Comparison of ENCODE assay signal across 9 mouse cellular contexts in genomic region chr17:56304718-56305117, GRCm38 (mm10). TPM values are rescaled to one million over a fixed set of nuclear protein-coding genes. Genes with fewer than 3 reads are reported as not detected.
DNase-seq lines count a peak whose midpoint lies in the region; ATAC-seq and TF ChIP-seq lines count a peak whose summit lies in the region.
"Had no signal": no experiment of that assay in that cellular context is flagged by ENCODE, and none has a peak within 500 bp of the region (broad histone marks: within the 10 kb centered on the region; RNA-seq: fewer than 3 reads in every experiment).

No protein-coding gene starts in this region.

- no peaks in the 10 kb centered on the region for H3K27me3 ChIP-seq in kidney, embryonic 15.5 days
- H3K27me3 ChIP-seq in hindbrain, postnatal 0 days (ENCODE audit: insufficient read depth, low read length), result no peaks in the 10 kb centered on the region
- no peaks in the 10 kb centered on the region for H3K27me3 ChIP-seq in midbrain, embryonic 16.5 days (ENCODE audit: control insufficient read depth, insufficient read depth, low read depth, low read length)

- H3K4me1 ChIP-seq in kidney, embryonic 15.5 days, result peaks cover 66% of the 10 kb centered on the region
- no peaks in the 10 kb centered on the region for H3K4me1 ChIP-seq in cortical plate, adult 2 months (ENCODE audit: control insufficient read depth, insufficient read depth, low read length)
- no peaks in the 10 kb centered on the region; the same call in 1 of the 2 replicates for H3K4me1 ChIP-seq in hindbrain, postnatal 0 days (ENCODE audit: insufficient read depth, low read length)
- H3K4me1 ChIP-seq in midbrain, embryonic 16.5 days (ENCODE audit: control insufficient read depth, insufficient read depth, low read length), result peaks cover 8% of the 10 kb centered on the region; the same call in 1 of the 2 replicates

- peaks cover 43% of the 10 kb centered on the region for H3K36me3 ChIP-seq in kidney, embryonic 15.5 days
- H3K36me3 ChIP-seq in hindbrain, postnatal 0 days (ENCODE audit: insufficient read depth, low read length), result no peaks in the 10 kb centered on the region
- no peaks in the 10 kb centered on the region for H3K36me3 ChIP-seq in midbrain, embryonic 16.5 days (ENCODE audit: control insufficient read depth, insufficient read depth, low read length)

- ATAC-seq in kidney, embryonic 15.5 days (replicated peaks; ENCODE audit: low FRiP score), result no peak
- no peak for ATAC-seq in hindbrain, postnatal 0 days
- ATAC-seq in midbrain, embryonic 16.5 days, result 0 out of 2 replicates have a peak, but pooled peaks have one; percentile 12

- DNase-seq in kidney, adult 11 months, result no peak
- no peak for DNase-seq in hindbrain, postnatal 0 days (ENCODE audit: low spot score)
- DNase-seq in ovary, postnatal 10 days (ENCODE audit: low spot score), result no peak
- DNase-seq in cerebellum, postnatal 25 days, result no peak
- DNase-seq in urinary bladder, postnatal 4 days (ENCODE audit: low spot score in 2 of 2), result no peak

- no peak for TF ChIP-seq POLR2A in cortical plate, adult 2 months (IDR thresholded peaks at IDR 0.05; ENCODE audit: extremely low read depth, insufficient read depth, low read length)

- H3K9me3 ChIP-seq in kidney, embryonic 15.5 days (replicated peaks), result no peaks in the 10 kb centered on the region
- H3K9me3 ChIP-seq in hindbrain, postnatal 0 days (ENCODE audit: low read length), result no peaks in the 10 kb centered on the region
- no peaks in the 10 kb centered on the region for H3K9me3 ChIP-seq in midbrain, embryonic 16.5 days (replicated peaks; ENCODE audit: control insufficient read depth, low read length, poor library complexity, severe bottlenecking)

- peak overlapping the region; percentile 79 for H3K9ac ChIP-seq in kidney, embryonic 15.5 days
- peak overlapping the region; percentile 41; the same call in 1 of the 2 replicates for H3K9ac ChIP-seq in hindbrain, postnatal 0 days (replicated peaks; ENCODE audit: low read length)
- H3K9ac ChIP-seq in midbrain, embryonic 16.5 days (ENCODE audit: low read depth, low read length), result peak overlapping the region; percentile 67; the same call in 1 of the 2 replicates

- H3K27ac ChIP-seq in kidney, embryonic 15.5 days, result peak overlapping the region; percentile 98
- no peak overlapping the region for H3K27ac ChIP-seq in cortical plate, adult 2 months (ENCODE audit: insufficient read depth, low read length)
- no peak overlapping the region for H3K27ac ChIP-seq in hindbrain, postnatal 0 days
- H3K27ac ChIP-seq in midbrain, embryonic 16.5 days (ENCODE audit: low read length), result no peak overlapping the region

- 3% methylated on average over 11 of the region's 11 CpGs for WGBS in kidney, embryonic 15.5 days
- WGBS in hindbrain, postnatal 0 days, result 9% methylated on average over 11 of the region's 11 CpGs
- WGBS in midbrain, embryonic 16.5 days, result 12% methylated on average over 11 of the region's 11 CpGs

- peak overlapping the region; percentile 99 for H3K4me2 ChIP-seq in kidney, embryonic 15.5 days
- peak overlapping the region; percentile 96 for H3K4me2 ChIP-seq in hindbrain, postnatal 0 days (ENCODE audit: low read depth, low read length)
- H3K4me2 ChIP-seq in midbrain, embryonic 16.5 days (ENCODE audit: low read length), result peak overlapping the region; percentile 92

- TF ChIP-seq CTCF in cortical plate, adult 2 months (IDR thresholded peaks at IDR 0.05; ENCODE audit: extremely low read depth, insufficient read depth, low read length), result no peak
- no peak for TF ChIP-seq CTCF in hindbrain, postnatal 0 days (IDR thresholded peaks at IDR 0.05; ENCODE audit: low read depth)

- H3K4me3 ChIP-seq in kidney, embryonic 15.5 days (replicated peaks), result peak overlapping the region; percentile 88
- H3K4me3 ChIP-seq in cortical plate, adult 2 months (ENCODE audit: insufficient read depth, low read length), result peak overlapping the region; percentile 33; the same call in 1 of the 2 replicates
- H3K4me3 ChIP-seq in hindbrain, postnatal 0 days (ENCODE audit: low read length), result peak overlapping the region; percentile 74
- H3K4me3 ChIP-seq in midbrain, embryonic 16.5 days (ENCODE audit: low read depth, low read length), result peak overlapping the region; percentile 77

RNA-seq across cellular contexts. Expression of gene Uhrf1, which starts 1.6 kb away (rescaled TPM):
- polyA plus RNA-seq in kidney, embryonic 15.5 days (2015; fragmentation: Nextera tagmentation; extraction: Ambion mirVana), result 162 and 175 TPM in 2 replicates
- 1.1 and 1.8 TPM in 2 replicates for polyA plus RNA-seq in cortical plate, adult 2 months (2012; rRNA removed)
- total RNA-seq in hindbrain, postnatal 0 days (2014; rRNA removed), result 28.2 and 31.4 TPM in 2 replicates
- polyA plus RNA-seq in hindbrain, postnatal 0 days (2015; fragmentation: Nextera tagmentation; extraction: Ambion mirVana), result 18.8 and 20.5 TPM in 2 replicates
- polyA plus RNA-seq in midbrain, embryonic 16.5 days (2015; fragmentation: Nextera tagmentation; extraction: Ambion mirVana), result 11.6 and 15.6 TPM in 2 replicates

RNA-seq across cellular contexts. Expression of gene Arrdc5, which starts 4.6 kb away (rescaled TPM):
- polyA plus RNA-seq in kidney, embryonic 15.5 days (2015; fragmentation: Nextera tagmentation; extraction: Ambion mirVana), result 0.31 TPM in 1 of 2 replicates, not detected in the other
- polyA plus RNA-seq in cortical plate, adult 2 months (2012; rRNA removed), result not detected in 2 replicates
- not detected in 2 replicates for total RNA-seq in hindbrain, postnatal 0 days (2014; rRNA removed)
- polyA plus RNA-seq in hindbrain, postnatal 0 days (2015; fragmentation: Nextera tagmentation; extraction: Ambion mirVana), result not detected in 2 replicates
- polyA plus RNA-seq in midbrain, embryonic 16.5 days (2015; fragmentation: Nextera tagmentation; extraction: Ambion mirVana), result not detected in 2 replicates
- total RNA-seq: left cerebral cortex, postnatal 10 days had no signal

RNA-seq across cellular contexts. Expression of gene Plin3, which starts 12.0 kb away (rescaled TPM):
- 68.9 and 77.4 TPM in 2 replicates for polyA plus RNA-seq in kidney, embryonic 15.5 days (2015; fragmentation: Nextera tagmentation; extraction: Ambion mirVana)
- 8.4 and 10.1 TPM in 2 replicates for polyA plus RNA-seq in cortical plate, adult 2 months (2012; rRNA removed)
- 12.4 and 13.9 TPM in 2 replicates for total RNA-seq in hindbrain, postnatal 0 days (2014; rRNA removed)
- polyA plus RNA-seq in hindbrain, postnatal 0 days (2015; fragmentation: Nextera tagmentation; extraction: Ambion mirVana), result 16.0 and 17.0 TPM in 2 replicates
- polyA plus RNA-seq in midbrain, embryonic 16.5 days (2015; fragmentation: Nextera tagmentation; extraction: Ambion mirVana), result 10.7 and 12.3 TPM in 2 replicates

RNA-seq across cellular contexts. Expression of gene Kdm4b, which starts 21.1 kb away (rescaled TPM):
- 32.3 and 34.3 TPM in 2 replicates for polyA plus RNA-seq in kidney, embryonic 15.5 days (2015; fragmentation: Nextera tagmentation; extraction: Ambion mirVana)
- polyA plus RNA-seq in cortical plate, adult 2 months (2012; rRNA removed), result 43.5 and 45.0 TPM in 2 replicates
- 137 and 144 TPM in 2 replicates for total RNA-seq in hindbrain, postnatal 0 days (2014; rRNA removed)
- polyA plus RNA-seq in hindbrain, postnatal 0 days (2015; fragmentation: Nextera tagmentation; extraction: Ambion mirVana), result 42.5 and 42.6 TPM in 2 replicates
- 63.7 and 75.3 TPM in 2 replicates for polyA plus RNA-seq in midbrain, embryonic 16.5 days (2015; fragmentation: Nextera tagmentation; extraction: Ambion mirVana)

RNA-seq across cellular contexts. Expression of gene Ticam1, which starts 28.1 kb away (rescaled TPM):
- polyA plus RNA-seq in kidney, embryonic 15.5 days (2015; fragmentation: Nextera tagmentation; extraction: Ambion mirVana), result 6.0 and 6.2 TPM in 2 replicates
- polyA plus RNA-seq in cortical plate, adult 2 months (2012; rRNA removed), result 4.2 and 4.8 TPM in 2 replicates
- 3.1 and 3.4 TPM in 2 replicates for total RNA-seq in hindbrain, postnatal 0 days (2014; rRNA removed)
- 1.2 and 1.3 TPM in 2 replicates for polyA plus RNA-seq in hindbrain, postnatal 0 days (2015; fragmentation: Nextera tagmentation; extraction: Ambion mirVana)
- 1.3 TPM in 2 replicates for polyA plus RNA-seq in midbrain, embryonic 16.5 days (2015; fragmentation: Nextera tagmentation; extraction: Ambion mirVana)

Comparison
In these comparisons a context has a peak if more than half of its experiments do, and no peak if none do; other contexts are left out.
1. H3K4me3 ChIP-seq: peak in every context shown above with its lines; median percentile 88 in kidney, embryonic 15.5 days; 77 in midbrain, embryonic 16.5 days; 74 in hindbrain, postnatal 0 days; 33 in cortical plate, adult 2 months.